Mouse (Mus musculus) embryonic facial prominence, embryonic 11.5 days (tissue): ENCODE data around the gene Cyb561d1. TPM values are rescaled to one million over a fixed set of nuclear protein-coding genes. Genes with fewer than 3 reads are reported as not detected.

Experiments used
- ATAC-seq: fragments of 200-750 bp; cut with Nextera tagmentation; replicated peaks from 2 replicates; pipeline ENCODE4 v1.8.0; 2017; ENCODE audit warnings: low read depth; ENCODE audit not compliant: insufficient number of reproducible peaks, low FRiP score, low TSS enrichment
- DNase-seq: peaks from one replicate; pipeline ENCODE4 v3.0.0-alpha.2; 2015; ENCODE audit warnings: low spot score
- H3K27ac ChIP-seq: fragments of 300-500 bp; sonication (generic); replicated peaks from 2 replicates; pipeline ENCODE4 v1.5.1; 2014; ENCODE audit warnings: mild to moderate bottlenecking, low read depth, low read length, control low read depth
- H3K27me3 ChIP-seq: fragments of 300-500 bp; sonication (generic); 2 replicates; pipeline ENCODE4 v1.6.1; 2014; ENCODE audit warnings: mild to moderate bottlenecking, low read length, moderate library complexity, mixed read lengths; ENCODE audit not compliant: control insufficient read depth, insufficient read depth
- H3K36me3 ChIP-seq: fragments of 300-500 bp; sonication (generic); replicated peaks from 2 replicates; pipeline ENCODE4 v1.6.1; 2014; ENCODE audit warnings: low read depth, mild to moderate bottlenecking, low read length, moderate library complexity, mixed read lengths; ENCODE audit not compliant: control insufficient read depth, insufficient read depth
- H3K4me1 ChIP-seq: fragments of 300-500 bp; sonication (generic); 2 replicates; pipeline ENCODE4 v1.6.1; 2014; ENCODE audit warnings: low read length, mixed read lengths; ENCODE audit not compliant: control insufficient read depth, insufficient read depth
- H3K4me2 ChIP-seq: fragments of 300-500 bp; sonication (generic); 2 replicates; pipeline ENCODE4 v1.6.1; 2014; ENCODE audit warnings: low read depth, mild to moderate bottlenecking, control low read depth, low read length, moderate library complexity
- H3K4me3 ChIP-seq: fragments of 300-500 bp; sonication (generic); 2 replicates; pipeline ENCODE4 v1.5.1; 2014; ENCODE audit warnings: low read depth, low read length, control low read depth
- H3K9ac ChIP-seq: fragments of 300-500 bp; sonication (generic); replicated peaks from 2 replicates; pipeline ENCODE4 v1.6.1; 2014; ENCODE audit warnings: mild to moderate bottlenecking, control low read depth, low read length
- H3K9me3 ChIP-seq: fragments of 300-500 bp; sonication (generic); replicated peaks from 2 replicates; pipeline ENCODE4 v1.6.1; 2016; ENCODE audit warnings: mild to moderate bottlenecking, low read length, inconsistent platforms, mixed read lengths; ENCODE audit not compliant: control insufficient read depth
- WGBS: fragments of 180-500 bp; shearing (Covaris S2); extraction: QIAGEN DNeasy Blood & Tissue Kit; methylation state at CpG from one replicate; pipeline ENCODE4 v1.1.7; 2014; 5-methylcytosine and 5-hydroxymethylcytosine counted together
- polyA plus RNA-seq: library from polyadenylated mRNA; unstranded; fragments of >200 nt; fragmentation: Nextera tagmentation; extraction: Ambion mirVana; gene quantifications from 2 replicates; pipeline ENCODE4 v1.2.1, GENCODE M21; 2014

Gene Cyb561d1
- polyA plus RNA-seq, 1 experiment from 2014 or later = 1.6 TPM

DNA sequence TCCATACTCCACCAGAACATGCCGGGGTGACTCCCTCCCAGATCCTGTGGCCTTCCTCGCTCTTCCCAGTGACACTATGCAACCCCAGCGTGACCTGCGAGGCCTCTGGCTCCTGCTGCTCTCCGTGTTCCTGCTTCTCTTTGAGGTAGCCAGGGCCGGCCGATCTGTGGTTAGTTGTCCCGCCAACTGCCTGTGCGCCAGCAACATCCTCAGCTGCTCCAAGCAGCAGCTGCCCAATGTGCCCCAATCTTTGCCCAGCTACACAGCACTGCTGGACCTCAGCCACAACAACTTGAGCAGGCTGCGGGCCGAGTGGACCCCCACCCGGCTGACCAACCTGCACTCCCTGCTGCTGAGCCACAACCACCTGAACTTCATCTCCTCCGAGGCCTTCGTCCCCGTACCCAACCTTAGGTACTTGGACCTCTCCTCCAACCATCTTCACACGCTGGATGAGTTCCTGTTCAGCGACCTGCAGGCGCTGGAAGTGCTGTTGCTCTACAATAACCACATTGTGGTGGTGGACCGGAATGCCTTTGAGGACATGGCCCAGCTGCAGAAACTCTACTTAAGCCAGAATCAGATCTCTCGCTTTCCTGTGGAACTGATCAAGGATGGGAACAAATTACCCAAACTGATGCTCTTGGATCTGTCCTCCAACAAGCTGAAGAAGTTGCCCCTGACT lies 13.8 kb downstream of the Cyb561d1 start:
- Histone ChIP-seq H3K27ac (no peak overlapping the region), H3K4me1 (peaks cover 4% of the 10 kb centered on the region; the same call in 1 of the 2 replicates), H3K9ac (no peak overlapping the region), H3K9me3 (no peaks in the 10 kb centered on the region), H3K27me3 (peaks cover 6% of the 10 kb centered on the region; the same call in 1 of the 2 replicates), H3K4me3 (peak overlapping the region; percentile 69), H3K36me3 (no peaks in the 10 kb centered on the region), H3K4me2 (peak overlapping the region; percentile 96)
- ATAC-seq (0 out of 2 replicates have a peak, but pooled peaks have one; percentile 8), DNase-seq (no peak)
- 47% methylated on average over 20 of the region's 20 CpGs for WGBS

DNA sequence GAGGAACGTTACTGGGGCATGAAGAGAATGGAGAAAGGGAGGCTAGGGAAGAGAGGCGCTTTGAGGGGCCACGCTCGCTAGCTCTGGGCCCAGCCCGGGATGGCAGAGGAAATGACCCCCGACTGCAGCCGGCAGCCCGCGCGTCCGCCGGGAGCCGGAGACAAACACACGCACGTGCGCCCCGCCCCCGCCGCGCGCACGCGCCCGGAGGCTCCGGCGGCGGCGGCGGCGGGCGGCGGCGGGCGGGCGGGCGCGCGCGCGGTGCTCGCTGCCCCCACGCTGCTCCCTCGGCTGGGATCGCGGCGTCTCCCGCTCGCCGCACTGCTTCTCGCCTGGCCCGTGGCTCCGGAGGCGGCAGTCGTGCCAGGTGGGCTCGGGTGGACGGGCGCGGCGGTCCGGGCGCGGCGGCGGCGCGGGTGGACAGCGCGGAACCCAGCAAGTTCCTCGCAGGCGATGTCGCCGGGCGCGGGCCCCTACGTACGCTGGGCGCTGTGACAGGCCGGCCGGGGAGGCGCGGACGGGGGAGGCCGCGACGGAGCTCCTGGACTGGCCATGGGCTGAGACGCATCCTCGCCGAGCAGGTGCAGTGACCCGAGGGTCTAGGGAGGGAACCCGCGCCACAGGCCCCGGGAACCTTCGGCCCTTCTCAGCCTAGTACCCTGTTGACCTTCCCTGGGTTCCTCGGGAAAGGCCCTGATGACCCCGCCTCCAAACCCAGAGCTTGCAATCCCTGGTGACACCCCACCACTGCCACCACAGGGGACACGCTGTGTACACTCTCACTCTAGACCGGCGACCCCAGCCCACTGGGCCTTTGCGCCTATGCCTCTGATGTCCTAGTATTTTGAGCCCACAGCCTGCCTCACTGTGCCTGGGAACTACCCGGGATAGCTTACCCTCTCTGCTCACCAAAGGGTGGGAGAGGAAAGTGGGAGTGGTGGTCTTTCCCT lies 14.6 kb downstream of the Cyb561d1 start, which contains the start of gene Amigo1:
Gene Amigo1, plus strand, starts transcription at position 238 of the 950 bp plus-strand sequence.
- ATAC-seq = peak; percentile 68; the same call in 1 of the 2 replicates

DNA sequence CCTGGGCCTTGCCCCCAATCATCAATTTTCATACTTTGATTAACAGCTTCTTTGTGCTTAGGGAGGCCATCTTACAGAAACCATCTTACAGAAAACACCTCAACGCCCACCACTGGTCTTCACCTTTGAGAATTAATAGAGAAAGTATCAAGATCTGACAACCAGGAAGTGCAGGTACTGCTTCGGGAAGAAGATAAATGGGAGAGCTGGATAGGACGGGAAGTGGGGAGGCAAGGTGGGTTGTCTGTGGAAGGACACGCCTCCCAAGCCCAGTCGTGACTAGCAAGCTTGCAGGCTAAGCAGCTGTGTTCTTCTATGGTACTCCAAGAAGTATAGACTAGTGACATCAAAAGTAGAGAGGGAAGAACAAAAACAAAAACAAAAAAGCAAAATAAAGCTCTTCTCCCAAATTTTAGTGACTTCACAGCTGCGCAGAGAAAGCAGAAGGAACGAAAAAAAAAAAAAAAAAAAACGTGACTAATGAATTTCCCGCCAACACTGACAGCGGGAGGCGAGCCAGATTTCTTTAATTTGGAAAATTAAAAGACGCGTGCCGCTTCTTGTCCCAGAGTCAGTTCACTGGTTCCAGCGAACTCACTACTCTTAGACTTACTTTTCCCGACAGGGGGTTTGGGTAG lies 15.4 kb downstream of the Cyb561d1 start:
- DNase-seq = no peak
- Histone ChIP-seq H3K4me3 (peak overlapping the region; percentile 69), H3K9me3 (no peaks in the 10 kb centered on the region), H3K4me1 (peaks cover 4% of the 10 kb centered on the region; the same call in 1 of the 2 replicates), H3K36me3 (no peaks in the 10 kb centered on the region), H3K4me2 (peak overlapping the region; percentile 96), H3K9ac (peak overlapping the region; percentile 34; the same call in 1 of the 2 replicates), H3K27me3 (peaks cover 6% of the 10 kb centered on the region; the same call in 1 of the 2 replicates), H3K27ac (no peak overlapping the region)
- WGBS = 4% methylated on average over 16 of the region's 16 CpGs
- no peak for ATAC-seq

More for the DNA sequence above, 14.6 kb downstream of the Cyb561d1 start, which contains the start of gene Amigo1:
- 1% methylated on average over 61 of the region's 100 CpGs for WGBS
- no peaks in the 10 kb centered on the region for H3K9me3 ChIP-seq
- no peak within 1 kb of the TSS for H3K27ac ChIP-seq
- H3K9ac ChIP-seq = peak within 1 kb of the TSS; percentile 69
- no peaks in the 10 kb centered on the region for H3K36me3 ChIP-seq
- H3K4me1 ChIP-seq = peaks cover 4% of the 10 kb centered on the region; the same call in 1 of the 2 replicates
- peak; percentile 64 for DNase-seq
- H3K4me2 ChIP-seq = peak within 1 kb of the TSS; percentile 96
- peak within 1 kb of the TSS; percentile 69 for H3K4me3 ChIP-seq
- peaks cover 6% of the 10 kb centered on the region; the same call in 1 of the 2 replicates for H3K27me3 ChIP-seq

DNA sequence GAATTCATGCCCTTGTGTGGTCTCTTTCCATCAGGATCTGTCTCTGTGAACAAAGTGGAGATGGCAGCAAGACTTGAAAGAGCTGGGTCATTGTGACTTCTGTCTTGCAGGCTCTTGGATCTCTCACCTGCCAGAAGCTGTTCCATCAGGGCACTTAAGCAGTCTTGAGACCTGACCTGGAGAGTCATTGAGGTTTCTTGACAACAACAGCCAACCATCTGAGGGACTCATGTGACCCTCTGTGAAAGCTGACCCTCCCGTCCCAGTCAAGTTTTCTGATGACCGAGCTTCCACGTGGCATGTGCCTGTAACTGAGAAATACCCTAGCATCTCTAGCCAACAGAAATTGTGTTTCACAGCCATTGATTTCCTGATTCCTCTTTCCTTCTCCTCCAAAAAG lies 16.3 kb downstream of the Cyb561d1 start:
- ATAC-seq (no peak), DNase-seq (no peak)
- H3K4me1 ChIP-seq = peaks cover 4% of the 10 kb centered on the region; the same call in 1 of the 2 replicates
- no peak overlapping the region for H3K4me2 ChIP-seq
- no peak overlapping the region for H3K9ac ChIP-seq
- H3K4me3 ChIP-seq = no peak overlapping the region
- H3K27me3 ChIP-seq = peaks cover 6% of the 10 kb centered on the region; the same call in 1 of the 2 replicates
- no peaks in the 10 kb centered on the region for H3K36me3 ChIP-seq
- WGBS = 69% methylated on average over 3 of the region's 3 CpGs
- no peaks in the 10 kb centered on the region for H3K9me3 ChIP-seq
- no peak overlapping the region for H3K27ac ChIP-seq

DNA sequence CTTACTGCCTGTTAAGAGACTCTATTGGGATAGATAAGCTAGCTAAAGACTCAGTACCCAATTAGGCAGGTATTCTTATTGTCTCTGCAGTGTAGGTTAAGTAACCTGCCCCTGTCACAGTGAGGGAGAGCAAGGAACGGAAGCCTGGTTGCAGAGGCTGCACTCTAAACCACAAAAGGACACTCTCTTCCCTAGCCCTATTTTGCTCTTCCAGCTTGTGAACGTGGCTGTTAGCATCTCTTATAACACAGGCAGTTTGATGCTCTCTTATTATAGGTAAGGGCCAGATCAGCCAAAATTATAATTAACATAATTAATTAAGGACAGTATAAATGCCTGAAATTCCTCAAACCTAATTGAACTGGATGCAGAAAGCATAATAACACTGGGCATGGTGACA lies 20.5 kb downstream of the Cyb561d1 start:
- no peaks in the 10 kb centered on the region for H3K9me3 ChIP-seq
- no peak overlapping the region for H3K9ac ChIP-seq
- no peaks in the 10 kb centered on the region for H3K27me3 ChIP-seq
- WGBS = 44% methylated on average over 2 of the region's 2 CpGs
- H3K27ac ChIP-seq = no peak overlapping the region
- no peak overlapping the region for H3K4me3 ChIP-seq
- no peak for DNase-seq
- no peak for ATAC-seq
- no peaks in the 10 kb centered on the region for H3K4me1 ChIP-seq
- no peaks in the 10 kb centered on the region for H3K36me3 ChIP-seq
- no peak overlapping the region for H3K4me2 ChIP-seq

DNA sequence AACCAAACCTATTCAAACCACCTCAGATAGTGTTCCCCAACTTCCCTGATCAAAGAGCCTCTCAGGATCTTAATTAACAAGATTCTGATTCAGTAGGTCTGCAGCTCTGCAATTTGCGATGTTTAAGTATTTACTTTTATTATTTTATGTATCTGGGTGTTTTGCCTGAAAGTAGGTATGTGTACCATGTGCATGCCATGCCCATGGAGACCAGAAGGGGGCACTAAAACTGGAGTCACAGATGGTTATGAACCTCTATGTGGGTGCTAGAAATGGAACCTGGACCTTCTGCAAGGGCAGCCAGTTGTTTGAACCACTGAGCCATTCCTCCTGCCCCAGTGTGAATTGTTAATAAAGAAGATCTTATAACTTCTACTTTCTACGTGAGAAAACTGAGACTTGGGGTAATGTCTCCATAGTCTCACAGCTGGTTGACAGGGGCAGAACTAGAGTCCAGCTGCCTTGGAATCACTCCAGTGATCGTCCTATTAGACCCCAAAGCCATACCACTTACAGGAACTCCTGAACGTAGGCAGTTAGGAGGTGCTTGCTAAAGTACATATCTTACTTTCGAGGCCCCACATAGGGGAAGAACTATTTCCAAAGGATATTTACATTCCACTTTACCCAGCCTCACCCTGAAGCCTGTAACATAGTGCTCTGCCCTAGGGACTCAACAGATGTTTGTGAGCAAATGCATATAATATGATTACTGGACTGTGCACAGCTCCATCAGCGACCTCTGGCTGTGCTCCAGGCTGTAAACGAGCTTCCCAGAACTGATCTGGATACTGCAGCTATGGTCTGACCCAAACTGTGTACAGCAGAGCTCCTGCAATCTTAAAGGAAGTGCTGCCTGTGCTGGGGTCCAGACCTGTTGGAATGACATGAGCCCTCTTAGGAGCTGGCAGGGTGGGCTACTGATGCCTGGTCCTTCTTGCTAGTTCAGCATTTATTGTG lies 22.0 kb downstream of the Cyb561d1 start:
- H3K27ac ChIP-seq = no peak overlapping the region
- H3K4me1 ChIP-seq = no peaks in the 10 kb centered on the region
- H3K9me3 ChIP-seq = no peaks in the 10 kb centered on the region
- WGBS = 79% methylated on average over 7 of the region's 7 CpGs
- H3K4me2 ChIP-seq = no peak overlapping the region
- no peak overlapping the region for H3K9ac ChIP-seq
- ATAC-seq = no peak
- DNase-seq = no peak
- no peaks in the 10 kb centered on the region for H3K36me3 ChIP-seq
- H3K27me3 ChIP-seq = no peaks in the 10 kb centered on the region
- no peak overlapping the region for H3K4me3 ChIP-seq
